Mouse (Mus musculus): ENCODE results near the gene Tmem170.

Tmem170 gene

DNA sequence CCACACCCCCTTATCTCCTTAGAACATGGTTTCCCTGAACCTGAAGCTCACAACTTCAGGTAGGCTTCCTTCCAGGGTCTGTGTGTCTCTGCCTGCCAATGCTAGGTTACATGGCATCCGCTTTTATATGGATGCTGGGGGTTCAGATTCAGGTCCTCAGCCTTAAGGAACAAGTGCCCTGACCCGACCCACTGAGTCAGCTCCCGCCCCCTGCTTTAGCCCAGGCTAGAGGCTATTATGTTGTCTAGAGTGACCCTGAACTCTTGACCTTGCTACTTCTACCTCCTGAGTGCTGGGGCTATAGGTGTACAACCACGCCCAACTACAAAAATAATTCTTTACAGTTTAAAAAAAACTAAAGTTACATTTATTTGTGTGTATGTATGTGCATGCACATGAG, 61.5 kb downstream of the Tmem170 start:
- no peak for DNase-seq (ENCODE audit: low read depth, low spot score)

DNA sequence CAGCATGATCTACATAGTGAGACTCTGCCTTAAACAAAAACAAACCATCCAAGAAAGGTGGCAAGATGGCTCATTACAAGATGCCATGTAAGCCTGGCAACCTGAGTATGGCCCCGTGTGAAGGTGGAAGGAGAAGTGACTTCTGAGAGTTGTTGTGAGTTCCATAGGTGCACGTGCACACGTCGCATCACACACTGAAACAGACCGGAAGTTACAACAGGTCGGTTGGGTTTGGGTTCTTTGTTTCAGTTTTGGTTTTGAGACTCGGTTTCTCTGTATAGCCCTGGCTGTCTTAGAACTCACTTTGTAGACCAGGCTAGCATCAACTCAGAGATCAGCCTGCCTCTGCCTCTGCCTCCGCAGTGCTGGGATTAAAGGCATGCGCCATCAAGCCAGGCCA, 62.7 kb downstream of the Tmem170 start:
- no peak for DNase-seq (ENCODE audit: low read depth, low spot score)

Measured in A20 (cell line).